Comparison of ENCODE assay signal across 25 mouse cellular contexts in the genomic region with DNA sequence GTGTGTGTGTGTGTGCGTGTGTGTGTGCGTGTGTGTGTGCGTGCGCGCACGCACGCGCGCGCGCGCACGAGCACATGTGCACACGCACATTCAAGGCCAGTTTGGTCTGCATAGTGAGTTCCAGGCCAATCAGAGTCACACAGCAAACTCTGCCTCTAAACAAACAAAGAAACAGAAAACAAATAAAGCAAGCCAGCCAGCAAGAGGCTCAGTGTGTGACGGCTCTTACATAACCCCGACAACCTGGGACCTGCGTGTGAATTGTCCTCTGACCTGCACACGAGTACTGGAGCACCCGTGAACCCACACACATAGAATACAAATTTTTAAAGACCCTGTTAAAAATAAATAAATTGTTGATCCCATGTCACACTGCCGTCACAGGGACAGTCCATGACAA.
DNase-seq lines count a peak whose midpoint lies in the region; ATAC-seq and TF ChIP-seq lines count a peak whose summit lies in the region.
"Had no signal": no experiment of that assay in that cellular context is flagged by ENCODE, and none has a peak within 500 bp of the region (broad histone marks: within the 10 kb centered on the region; RNA-seq: fewer than 3 reads in every experiment).

No protein-coding gene starts in this region.

- peak overlapping the region; percentile 21 for H3K4me3 ChIP-seq in kidney, embryonic 15.5 days (replicated peaks)
- no peak overlapping the region for H3K4me3 ChIP-seq in liver, adult 2 months (ENCODE audit: insufficient read depth, low read depth, low read length)
- no peak overlapping the region for H3K4me3 ChIP-seq in liver, embryonic 12.5 days
- H3K4me3 ChIP-seq in midbrain, embryonic 11.5 days (ENCODE audit: low read depth, low read length): no peak overlapping the region
- H3K4me3 ChIP-seq in midbrain, embryonic 13.5 days (replicated peaks): no peak overlapping the region
- H3K4me3 ChIP-seq: forebrain, embryonic 10.5 days; forebrain, embryonic 13.5 days; heart, adult 2 months; heart, embryonic 10.5 days; heart, embryonic 13.5 days had no signal

- DNase-seq in kidney, postnatal 4 days: no peak
- DNase-seq in liver, adult 2 months (ENCODE audit: extremely low read depth, low read depth, low spot score): peak; percentile 86
- peak; percentile 17 for DNase-seq in midbrain, embryonic 11.5 days (ENCODE audit: low spot score, missing footprints)
- DNase-seq: adrenal gland, postnatal 10 days; adrenal gland, postnatal 36 days; B cell, adult 2 months; cerebellum, adult 18-20 months; cerebellum, adult 9-10 months; cerebellum, postnatal 14 days; gastrocnemius, postnatal 10 days; gastrocnemius, postnatal 36 days; heart, adult 2 months; heart, postnatal 14 days; heart, postnatal 4 days had no signal

- no peak for TF ChIP-seq POLR2A in liver, adult 2 months (IDR thresholded peaks at IDR 0.05; ENCODE audit: extremely low read depth, insufficient read depth, low read length)

- H3K27ac ChIP-seq in kidney, embryonic 15.5 days: peak overlapping the region; percentile 95
- H3K27ac ChIP-seq in liver, adult 2 months (replicated peaks; ENCODE audit: insufficient read depth, low read depth, low read length): no peak overlapping the region
- no peak overlapping the region for H3K27ac ChIP-seq in liver, embryonic 12.5 days
- no peak overlapping the region for H3K27ac ChIP-seq in midbrain, embryonic 11.5 days (ENCODE audit: low read depth, low read length)
- H3K27ac ChIP-seq in midbrain, embryonic 13.5 days: no peak overlapping the region
- H3K27ac ChIP-seq: forebrain, embryonic 13.5 days; heart, adult 2 months; heart, embryonic 10.5 days; heart, embryonic 13.5 days; hindbrain, embryonic 14.5 days had no signal

- H3K36me3 ChIP-seq in kidney, embryonic 15.5 days: no peaks in the 10 kb centered on the region
- H3K36me3 ChIP-seq in liver, adult 2 months (ENCODE audit: control insufficient read depth, insufficient read depth, low read length): no peaks in the 10 kb centered on the region
- no peaks in the 10 kb centered on the region for H3K36me3 ChIP-seq in liver, embryonic 12.5 days
- H3K36me3 ChIP-seq in midbrain, embryonic 11.5 days (ENCODE audit: control insufficient read depth, insufficient read depth, low read length): no peaks in the 10 kb centered on the region
- H3K36me3 ChIP-seq in midbrain, embryonic 13.5 days: no peaks in the 10 kb centered on the region
- H3K36me3 ChIP-seq: forebrain, embryonic 10.5 days; G1E; heart, embryonic 10.5 days; heart, embryonic 13.5 days had no signal

- H3K27me3 ChIP-seq in kidney, embryonic 15.5 days: peaks cover 60% of the 10 kb centered on the region
- H3K27me3 ChIP-seq in liver, adult 2 months (ENCODE audit: control insufficient read depth, insufficient read depth, low read length): no peaks in the 10 kb centered on the region
- peaks cover 29% of the 10 kb centered on the region for H3K27me3 ChIP-seq in liver, embryonic 12.5 days (replicated peaks)
- peaks cover 8% of the 10 kb centered on the region for H3K27me3 ChIP-seq in midbrain, embryonic 11.5 days (ENCODE audit: control insufficient read depth, insufficient read depth, low read length)
- peaks cover 55% of the 10 kb centered on the region for H3K27me3 ChIP-seq in midbrain, embryonic 13.5 days

- TF ChIP-seq CTCF in liver, adult 2 months (IDR thresholded peaks at IDR 0.05; ENCODE audit: low read depth, low read length): no peak

- WGBS in kidney, embryonic 15.5 days: 78% methylated on average over 20 of the region's 20 CpGs
- 63% methylated on average over 20 of the region's 20 CpGs for WGBS in liver, adult 2 months
- 80% methylated on average over 20 of the region's 20 CpGs for WGBS in liver, embryonic 12.5 days (ENCODE audit: insufficient replicate concordance)
- 92% methylated on average over 20 of the region's 20 CpGs for WGBS in midbrain, embryonic 11.5 days
- 90% methylated on average over 20 of the region's 20 CpGs for WGBS in midbrain, embryonic 13.5 days

- no peaks in the 10 kb centered on the region for H3K79me2 ChIP-seq in liver, adult 2 months (ENCODE audit: control insufficient read depth, insufficient read depth, low read length)

- H3K9me3 ChIP-seq in kidney, embryonic 15.5 days (replicated peaks): no peaks in the 10 kb centered on the region
- H3K9me3 ChIP-seq in liver, embryonic 12.5 days (replicated peaks): no peaks in the 10 kb centered on the region
- no peaks in the 10 kb centered on the region for H3K9me3 ChIP-seq in midbrain, embryonic 11.5 days (ENCODE audit: control insufficient read depth, low read length)
- H3K9me3 ChIP-seq in midbrain, embryonic 13.5 days: no peaks in the 10 kb centered on the region
- H3K9me3 ChIP-seq: forebrain, embryonic 10.5 days; forebrain, embryonic 13.5 days; heart, embryonic 10.5 days; heart, embryonic 13.5 days had no signal

- H3K9ac ChIP-seq in kidney, embryonic 15.5 days: no peak overlapping the region
- H3K9ac ChIP-seq in liver, adult 2 months (ENCODE audit: low read depth, low read length): no peak overlapping the region
- H3K9ac ChIP-seq in liver, embryonic 12.5 days: no peak overlapping the region
- H3K9ac ChIP-seq in midbrain, embryonic 11.5 days (ENCODE audit: low read length): no peak overlapping the region
- H3K9ac ChIP-seq in midbrain, embryonic 13.5 days (replicated peaks): no peak overlapping the region
- H3K9ac ChIP-seq: forebrain, embryonic 13.5 days; heart, embryonic 13.5 days; hindbrain, embryonic 14.5 days had no signal

- H3K4me2 ChIP-seq in kidney, embryonic 15.5 days: peak overlapping the region; percentile 52
- H3K4me2 ChIP-seq in liver, embryonic 12.5 days: no peak overlapping the region
- no peak overlapping the region for H3K4me2 ChIP-seq in midbrain, embryonic 11.5 days
- no peak overlapping the region for H3K4me2 ChIP-seq in midbrain, embryonic 13.5 days (replicated peaks)
- H3K4me2 ChIP-seq: forebrain, embryonic 13.5 days; heart, embryonic 13.5 days; hindbrain, embryonic 14.5 days had no signal

- peaks cover 67% of the 10 kb centered on the region for H3K4me1 ChIP-seq in kidney, embryonic 15.5 days
- H3K4me1 ChIP-seq in liver, adult 2 months (ENCODE audit: control insufficient read depth, insufficient read depth, low read length): peaks cover 6% of the 10 kb centered on the region; the same call in 1 of the 2 replicates
- no peaks in the 10 kb centered on the region for H3K4me1 ChIP-seq in liver, embryonic 12.5 days
- peaks cover 18% of the 10 kb centered on the region for H3K4me1 ChIP-seq in midbrain, embryonic 11.5 days (ENCODE audit: control insufficient read depth, insufficient read depth, low read length)
- peaks cover 20% of the 10 kb centered on the region for H3K4me1 ChIP-seq in midbrain, embryonic 13.5 days (replicated peaks)

- ATAC-seq in kidney, embryonic 15.5 days (replicated peaks; ENCODE audit: low FRiP score): no peak
- no peak for ATAC-seq in liver, embryonic 12.5 days
- no peak for ATAC-seq in midbrain, embryonic 11.5 days (ENCODE audit: low FRiP score)
- ATAC-seq in midbrain, embryonic 13.5 days: no peak
- ATAC-seq: forebrain, embryonic 13.5 days; forebrain, embryonic 16.5 days; Patski had no signal

Comparison
In these comparisons a context has a peak if more than half of its experiments do, and no peak if none do; other contexts are left out.
1. DNase-seq: peak in liver, adult 2 months (single experiment) and midbrain, embryonic 11.5 days (single experiment); none in kidney, postnatal 4 days (0 of 2).